Mouse (Mus musculus) Patski (cell line): ENCODE data around the gene Slc35g3. TPM values are rescaled to one million over a fixed set of nuclear protein-coding genes. Genes with fewer than 3 reads are reported as not detected.

Experiments used
- ATAC-seq: fragments of 100-300 bp; one replicate; pipeline ENCODE4 v1.8.0; 2021
- CTCF ChIA-PET: fragments of 350-600 bp; sonication (Branson Sonifier 250); formaldehyde crosslinking; loops from one replicate; lab custom pipeline; 2022; ENCODE audit warnings: inconsistent platforms; lab: Charles Lee
- POLR2A ChIA-PET: fragments of 350-600 bp; sonication (Branson Sonifier 250); formaldehyde crosslinking; loops from one replicate; lab custom pipeline; 2022; ENCODE audit warnings: antibody characterized with exemption, inconsistent platforms; lab: Charles Lee
- DNase-seq: peaks from one replicate; pipeline ENCODE4 v3.0.0-alpha.2; 2011; ENCODE audit warnings: low read depth, low spot score
- H3K27me3 ChIP-seq: fragments of 371-371 bp; one replicate; pipeline ENCODE4 v1.5.1; 2021
- CTCF ChIP-seq: fragments of 100-300 bp; IDR thresholded peaks from one replicate; pipeline ENCODE4 v1.5.1; 2021
- in situ Hi-C: fragments of 300-500 bp; cut with MboI; formaldehyde crosslinking; loops from 3 replicates; pipeline ENCODE4 v1.11.1; 2018; ENCODE audit warnings: low pct_unique_long_range_greater_than_20kb, mixed read lengths
- polyA plus RNA-seq: library from polyadenylated mRNA; unstranded; gene quantifications from one replicate; pipeline ENCODE4 v1.2.3, GENCODE M21; 2021

Slc35g3 gene
- polyA plus RNA-seq, 1 experiment from 2014 or later, result 0.32 TPM

DNA sequence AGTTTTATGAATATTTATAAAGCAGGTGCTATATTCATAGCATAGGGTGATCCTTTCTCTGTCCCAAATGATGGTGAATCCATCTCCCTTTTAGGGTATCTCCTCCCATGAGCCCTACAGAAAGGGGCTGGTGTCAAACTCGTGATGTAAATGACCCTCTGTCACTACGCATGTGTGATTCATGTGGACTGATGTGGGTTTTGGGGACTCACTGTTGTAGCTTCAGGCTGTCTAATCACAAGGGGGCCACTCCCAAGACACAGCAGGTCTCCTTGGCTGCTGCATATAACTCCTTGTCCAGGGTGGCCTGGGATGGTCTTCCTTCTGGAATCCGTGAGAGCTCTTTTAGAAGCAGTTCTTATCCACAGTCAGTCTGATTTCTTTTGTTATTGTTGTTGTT is 51.3 kb downstream of the Slc35g3 start:
- in situ Hi-C loops, result no loop called here
- ATAC-seq (no peak), DNase-seq (no peak)
- ChIA-PET POLR2A (no interaction called here), CTCF (interaction anchor here (0.7 to 1.4 kb wide), 4 partner anchors 19 to 57 kb away, joined by 3 read pairs; partner anchors contain the start of gene Tnfsf13)
- no peak for TF ChIP-seq CTCF
- H3K27me3 ChIP-seq, result no peaks in the 10 kb centered on the region

Other genes starting within 250 kb of the Slc35g3 start
- 1.4 TPM for gene Dnah2, start 212.9 kb downstream of the Slc35g3 start, polyA plus RNA-seq
- gene Efnb3, start 201.8 kb downstream of the Slc35g3 start, polyA plus RNA-seq, result 0.27 TPM
- gene Wrap53, start 181.7 kb downstream of the Slc35g3 start, polyA plus RNA-seq, result 11.4 TPM
- gene Trp53, start 181.6 kb downstream of the Slc35g3 start, polyA plus RNA-seq, result 92.8 TPM
- 0.80 TPM for gene Atp1b2, start 156.0 kb downstream of the Slc35g3 start, polyA plus RNA-seq
- gene Shbg, start 144.1 kb downstream of the Slc35g3 start, polyA plus RNA-seq, result not detected
- gene Sat2, start 139.9 kb downstream of the Slc35g3 start, polyA plus RNA-seq, result 5.2 TPM
- 82.4 TPM for gene Fxr2, start 129.0 kb downstream of the Slc35g3 start, polyA plus RNA-seq
- 0.15 TPM for gene Sox15, start 106.7 kb downstream of the Slc35g3 start, polyA plus RNA-seq
- gene Mpdu1, start 99.3 kb downstream of the Slc35g3 start, polyA plus RNA-seq, result 84.1 TPM
- 4.4 TPM for gene Cd68, start 95.8 kb downstream of the Slc35g3 start, polyA plus RNA-seq
- 592 TPM for gene Eif4a1, start 89.5 kb downstream of the Slc35g3 start, polyA plus RNA-seq
- 116 TPM for gene Senp3, start 79.9 kb downstream of the Slc35g3 start, polyA plus RNA-seq
- gene Tnfsf13, start 76.2 kb downstream of the Slc35g3 start, polyA plus RNA-seq, result 5.0 TPM
- gene Tnfsf12, start 66.1 kb downstream of the Slc35g3 start, polyA plus RNA-seq, result 26.6 TPM
- gene Tnfsfm13, start 65.9 kb downstream of the Slc35g3 start, polyA plus RNA-seq, result 7.2 TPM
- 96.2 TPM for gene Polr2a, start 3.3 kb downstream of the Slc35g3 start, polyA plus RNA-seq
- 36.9 TPM for gene Zbtb4, start 3.9 kb upstream of the Slc35g3 start, polyA plus RNA-seq
- 27.7 TPM for gene Chrnb1, start 34.0 kb upstream of the Slc35g3 start, polyA plus RNA-seq
- 0.03 TPM for gene Fgf11, start 39.9 kb upstream of the Slc35g3 start, polyA plus RNA-seq
- gene Tmem102, start 43.7 kb upstream of the Slc35g3 start, polyA plus RNA-seq, result 1.1 TPM
- not detected for gene Gm39566, start 53.3 kb upstream of the Slc35g3 start, polyA plus RNA-seq
- not detected for gene Spem2, start 56.5 kb upstream of the Slc35g3 start, polyA plus RNA-seq
- gene Spem1, start 60.2 kb upstream of the Slc35g3 start, polyA plus RNA-seq, result 0.09 TPM
- 35.0 TPM for gene Nlgn2, start 75.8 kb upstream of the Slc35g3 start, polyA plus RNA-seq
- 158 TPM for gene Tmem256, start 76.5 kb upstream of the Slc35g3 start, polyA plus RNA-seq
- gene Plscr3, start 84.4 kb upstream of the Slc35g3 start, polyA plus RNA-seq, result 82.9 TPM
- gene Tnk1, start 96.8 kb upstream of the Slc35g3 start, polyA plus RNA-seq, result not detected
- 0.12 TPM for gene Tmem95, start 116.0 kb upstream of the Slc35g3 start, polyA plus RNA-seq
- gene Kctd11, start 119.4 kb upstream of the Slc35g3 start, polyA plus RNA-seq, result 8.4 TPM
- 0.40 TPM for gene Acap1, start 133.6 kb upstream of the Slc35g3 start, polyA plus RNA-seq
- gene 2810408A11Rik, start 139.0 kb upstream of the Slc35g3 start, polyA plus RNA-seq, result 3.6 TPM
- 53.3 TPM for gene Neurl4, start 139.1 kb upstream of the Slc35g3 start, polyA plus RNA-seq
- 55.6 TPM for gene Gps2, start 151.9 kb upstream of the Slc35g3 start, polyA plus RNA-seq
- gene Eif5a, start 160.0 kb upstream of the Slc35g3 start, polyA plus RNA-seq, result 768 TPM
- 2.4 TPM for gene Ybx2, start 173.8 kb upstream of the Slc35g3 start, polyA plus RNA-seq
- 0.13 TPM for gene Slc2a4, start 186.2 kb upstream of the Slc35g3 start, polyA plus RNA-seq
- not detected for gene Cldn7, start 202.8 kb upstream of the Slc35g3 start, polyA plus RNA-seq
- gene Ctdnep1, start 219.2 kb upstream of the Slc35g3 start, polyA plus RNA-seq, result 174 TPM
- 76.4 TPM for gene Elp5, start 220.5 kb upstream of the Slc35g3 start, polyA plus RNA-seq
- 528 TPM for gene Gabarap, start 229.2 kb upstream of the Slc35g3 start, polyA plus RNA-seq
- gene Phf23, start 233.8 kb upstream of the Slc35g3 start, polyA plus RNA-seq, result 76.1 TPM
- gene Dvl2, start 238.6 kb upstream of the Slc35g3 start, polyA plus RNA-seq, result 41.6 TPM